ENCODE assay signal across 24 mouse cellular contexts in the genomic region with DNA sequence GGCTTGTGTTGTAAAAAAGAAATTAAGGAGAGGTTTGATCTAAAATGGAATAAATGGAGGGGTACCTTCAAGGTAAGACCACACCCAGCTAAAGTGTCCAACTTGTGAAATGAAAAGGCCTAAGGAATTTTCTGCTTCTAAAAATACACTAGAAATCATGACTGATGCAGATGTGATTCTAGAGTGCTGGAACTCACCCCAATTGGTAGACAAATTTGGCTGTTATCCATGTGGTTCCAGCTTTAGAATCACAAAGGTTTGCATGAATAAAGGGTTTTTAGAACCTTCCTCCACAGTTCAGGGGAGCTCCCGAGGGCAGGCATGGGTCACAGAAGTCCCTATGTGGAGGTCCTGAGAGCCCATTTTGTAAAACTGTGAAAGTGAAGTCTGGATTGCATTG.
"Had no signal": no experiment of that assay in that cellular context is flagged by ENCODE, and none has a peak within 500 bp of the region (broad histone marks: within the 10 kb centered on the region; RNA-seq: fewer than 3 reads in every experiment).

No protein-coding gene starts in this region.

- H3K4me3 ChIP-seq: embryonic facial prominence, embryonic 10.5 days; embryonic facial prominence, embryonic 12.5 days; embryonic facial prominence, embryonic 13.5 days; embryonic facial prominence, embryonic 15.5 days; erythroblast, embryonic 14.5 days; forebrain, embryonic 10.5 days; forebrain, embryonic 12.5 days; forebrain, embryonic 13.5 days; forebrain, embryonic 15.5 days; gastrocnemius, adult 2 months; heart, adult 2 months; heart, embryonic 10.5 days; heart, embryonic 12.5 days; heart, embryonic 13.5 days had no signal

- H3K27ac ChIP-seq: embryonic facial prominence, embryonic 10.5 days; embryonic facial prominence, embryonic 12.5 days; embryonic facial prominence, embryonic 13.5 days; embryonic facial prominence, embryonic 15.5 days; forebrain, embryonic 10.5 days; forebrain, embryonic 12.5 days; forebrain, embryonic 13.5 days; forebrain, embryonic 15.5 days; gastrocnemius, adult 2 months; heart, adult 2 months; heart, embryonic 10.5 days; heart, embryonic 13.5 days had no signal

- H3K4me1 ChIP-seq: embryonic facial prominence, embryonic 13.5 days; embryonic facial prominence, embryonic 15.5 days; forebrain, embryonic 10.5 days; forebrain, embryonic 12.5 days; forebrain, embryonic 13.5 days; heart, embryonic 10.5 days; heart, embryonic 12.5 days; heart, embryonic 13.5 days had no signal

- DNase-seq: cerebellum, postnatal 14 days; cerebellum, postnatal 25 days; cerebellum, postnatal 36 days; embryo, embryonic 11 days; forebrain, postnatal 0 days; gastrocnemius, adult 2 months; gastrocnemius, postnatal 10 days; gastrocnemius, postnatal 14 days; gastrocnemius, postnatal 25 days; gastrocnemius, postnatal 36 days; heart, adult 18-20 months; heart, adult 2 months had no signal
